Mouse (Mus musculus): ENCODE data around the gene Olfr635. TPM values are rescaled to one million over a fixed set of nuclear protein-coding genes. Genes with fewer than 3 reads are reported as not detected.

Gene Olfr635
- total RNA-seq, 2 experiments from 2014 or later, result 0.05 to 0.09 TPM

- H3K4me3 ChIP-seq, result no peak overlapping the region
- no peak for TF ChIP-seq CTCF (IDR thresholded peaks at IDR 0.05)
- intact Hi-C loops (cut with DNase I), result no loop called here
- no peak for DNase-seq (ENCODE audit: extremely low spot score in 1 of 2, low spot score in 2 of 2)
- H3K27ac ChIP-seq, result no peak overlapping the region
Measured at GRCm38 (mm10) chr7:104026978-104027377, 56.0 kb downstream of the Olfr635 start.

- DNase-seq (ENCODE audit: extremely low spot score in 1 of 2, low spot score in 2 of 2), result no peak
- intact Hi-C loops (cut with DNase I), result no loop called here
- TF ChIP-seq CTCF (IDR thresholded peaks at IDR 0.05), result no peak
- no peak within 1 kb of the TSS for H3K4me3 ChIP-seq
- no peak within 1 kb of the TSS for H3K27ac ChIP-seq
Measured at GRCm38 (mm10) chr7:104035145-104035544, 64.2 kb downstream of the Olfr635 start, which contains the start of gene Olfr641. TSS of gene Olfr641 (plus strand) at chr7:104035445.

Other genes with a start within 250 kb of the Olfr635 start
- not detected for gene Olfr628, start 240.8 kb upstream of the Olfr635 start, total RNA-seq (2021)
- not detected for gene Olfr629, start 226.2 kb upstream of the Olfr635 start, total RNA-seq (2021)
- not detected for gene Olfr630, start 213.8 kb upstream of the Olfr635 start, total RNA-seq (2021)
- gene Olfr69, start 199.6 kb upstream of the Olfr635 start, total RNA-seq (2021), result not detected
- gene Olfr68, start 191.5 kb upstream of the Olfr635 start, total RNA-seq (2021), result not detected
- gene Olfr67, start 179.3 kb upstream of the Olfr635 start, total RNA-seq (2021), result not detected
- gene Hbb-bt, start 157.2 kb upstream of the Olfr635 start, total RNA-seq (2021), result 10 to 100 TPM; 29.5 to 36.6 TPM
- 100 to 1,000 TPM; 305 to 339 TPM for gene Hbb-bs, start 143.1 kb upstream of the Olfr635 start, total RNA-seq (2021)
- not detected for gene Hbb-bh2, start 130.6 kb upstream of the Olfr635 start, total RNA-seq (2021)
- not detected for gene Hbb-bh1, start 128.0 kb upstream of the Olfr635 start, total RNA-seq (2021)
- not detected for gene Hbb-y, start 117.9 kb upstream of the Olfr635 start, total RNA-seq (2021)
- gene Olfr66, start 84.9 kb upstream of the Olfr635 start, total RNA-seq (2021), result not detected
- not detected for gene Olfr64, start 76.7 kb upstream of the Olfr635 start, total RNA-seq (2021)
- not detected for gene Olfr65, start 67.7 kb upstream of the Olfr635 start, total RNA-seq (2021)
- gene Olfr631, start 42.3 kb upstream of the Olfr635 start, total RNA-seq (2021), result not detected
- not detected for gene Olfr632, start 36.8 kb upstream of the Olfr635 start, total RNA-seq (2021)
- not detected for gene Olfr633, start 26.7 kb upstream of the Olfr635 start, total RNA-seq (2021)
- not detected for gene Olfr638, start 27.6 kb downstream of the Olfr635 start, total RNA-seq (2021)
- under 1 TPM; 0.07 to 0.19 TPM for gene Olfr639, start 46.2 kb downstream of the Olfr635 start, total RNA-seq (2021)
- gene Olfr640, start 54.4 kb downstream of the Olfr635 start, total RNA-seq (2021), result not detected
- gene Olfr641, start 64.3 kb downstream of the Olfr635 start, total RNA-seq (2021), result not detected
- gene Olfr642, start 81.5 kb downstream of the Olfr635 start, total RNA-seq (2021), result not detected
- not detected for gene 4930516K23Rik, start 90.3 kb downstream of the Olfr635 start, total RNA-seq (2021)
- gene Olfr644, start 100.7 kb downstream of the Olfr635 start, total RNA-seq (2021), result not detected
- gene Olfr645, start 114.3 kb downstream of the Olfr635 start, total RNA-seq (2021), result not detected
- not detected for gene Olfr646, start 133.7 kb downstream of the Olfr635 start, total RNA-seq (2021)
- gene Ubqln5, start 158.7 kb downstream of the Olfr635 start, total RNA-seq (2021), result not detected
- gene Olfr643, start 166.3 kb downstream of the Olfr635 start, total RNA-seq (2021), result not detected
- gene Ubqln3, start 172.1 kb downstream of the Olfr635 start, total RNA-seq (2021), result not detected
- gene Ubqlnl, start 179.4 kb downstream of the Olfr635 start, total RNA-seq (2021), result not detected
- not detected for gene Olfm5, start 193.7 kb downstream of the Olfr635 start, total RNA-seq (2021)
- gene Olfr648, start 212.2 kb downstream of the Olfr635 start, total RNA-seq (2021), result under 1 TPM; 0.26 to 0.27 TPM
- not detected for gene Olfr649, start 224.8 kb downstream of the Olfr635 start, total RNA-seq (2021)
- under 1 TPM; 0.19 to 0.34 TPM for gene Trim6, start 247.6 kb downstream of the Olfr635 start, total RNA-seq (2021)

Data from left cerebral cortex, adult 2 months (tissue).